Mouse (Mus musculus) liver, embryonic 11.5 days (tissue): ENCODE measurements at regions not wholly inside any gene's neighbourhood (a gene's known extent, or its start where the extent isn't known, plus 50 kb on each side); places are given as distances from the start of the nearest gene placed in this dataset.

Experiments
- ATAC-seq: fragments of 200-750 bp; cut with Nextera tagmentation; replicated peaks from 2 replicates; pipeline ENCODE4 v1.8.0; 2017; ENCODE audit warnings: moderate number of reproducible peaks, mild to moderate bottlenecking, moderate TSS enrichment, moderate library complexity; ENCODE audit not compliant: low FRiP score
- DNase-seq: peaks from one replicate; pipeline ENCODE4 v3.0.0-alpha.2; 2017; ENCODE audit warnings: low spot score
- H3K27ac ChIP-seq: fragments of 300-500 bp; sonication (generic); 2 replicates; pipeline ENCODE4 v1.5.1; 2014; ENCODE audit warnings: mild to moderate bottlenecking, low read depth, low read length, control low read depth
- H3K27me3 ChIP-seq: fragments of 300-500 bp; sonication (generic); replicated peaks from 2 replicates; pipeline ENCODE4 v1.6.1; 2014; ENCODE audit warnings: low read length, mixed read lengths; ENCODE audit not compliant: control insufficient read depth, insufficient read depth
- H3K36me3 ChIP-seq: fragments of 300-500 bp; sonication (generic); 2 replicates; pipeline ENCODE4 v1.6.1; 2014; ENCODE audit warnings: mild to moderate bottlenecking, low read length, moderate library complexity, mixed read lengths; ENCODE audit not compliant: control insufficient read depth, insufficient read depth
- H3K4me1 ChIP-seq: fragments of 300-500 bp; sonication (generic); replicated peaks from 2 replicates; pipeline ENCODE4 v1.6.1; 2014; ENCODE audit warnings: low read length, mixed read lengths; ENCODE audit not compliant: control insufficient read depth, insufficient read depth
- H3K4me2 ChIP-seq: fragments of 300-500 bp; sonication (generic); 2 replicates; pipeline ENCODE4 v1.6.1; 2014; ENCODE audit warnings: mild to moderate bottlenecking, control low read depth, moderate library complexity
- H3K4me3 ChIP-seq: fragments of 300-500 bp; sonication (generic); 2 replicates; pipeline ENCODE4 v1.5.1; 2014; ENCODE audit warnings: low read depth, low read length, control low read depth
- H3K9ac ChIP-seq: fragments of 300-500 bp; sonication (generic); 2 replicates; pipeline ENCODE4 v1.6.1; 2014; ENCODE audit warnings: low read depth, low read length, control low read depth
- H3K9me3 ChIP-seq: fragments of 300-500 bp; sonication (generic); 2 replicates; pipeline ENCODE4 v1.6.1; 2016; ENCODE audit warnings: low read length, inconsistent platforms, mixed read lengths; ENCODE audit not compliant: control insufficient read depth
- WGBS: fragments of 180-500 bp; shearing (Covaris S2); extraction: QIAGEN DNeasy Blood & Tissue Kit; methylation state at CpG from one replicate; pipeline ENCODE4 v1.1.7; 2014; 5-methylcytosine and 5-hydroxymethylcytosine counted together

DNA sequence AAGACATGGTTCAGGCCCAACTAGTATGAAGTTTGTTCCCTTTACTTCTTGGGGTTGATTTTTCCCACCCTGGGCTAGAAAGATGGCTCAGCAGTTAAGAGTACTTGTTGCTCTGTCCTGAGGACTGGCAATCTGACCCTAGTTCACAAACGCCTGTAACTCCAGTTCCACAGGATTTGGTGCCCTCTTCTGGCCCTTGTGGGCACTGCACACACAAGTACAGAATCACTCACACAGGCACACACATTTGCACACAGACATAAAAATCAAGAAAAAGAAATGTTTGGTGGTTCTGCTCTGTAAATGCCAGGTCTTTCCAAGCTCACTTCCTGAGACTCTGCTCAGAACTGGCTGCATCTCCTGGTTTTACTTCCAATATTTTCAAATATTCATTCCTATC lies 140.2 kb downstream of the Zfp36l2 start:
- H3K27ac ChIP-seq: no peak overlapping the region
- no peak overlapping the region for H3K4me3 ChIP-seq
- DNase-seq (no peak), ATAC-seq (no peak)
- peaks cover 8% of the 10 kb centered on the region for H3K4me1 ChIP-seq
- H3K27me3 ChIP-seq: no peaks in the 10 kb centered on the region; the same call in 1 of the 2 replicates
- no peaks in the 10 kb centered on the region for H3K36me3 ChIP-seq
- H3K9me3 ChIP-seq: peaks cover 7% of the 10 kb centered on the region
- 58% methylated on average over 1 of the region's 1 CpGs for WGBS
- no peak overlapping the region for H3K4me2 ChIP-seq
- H3K9ac ChIP-seq: no peak overlapping the region

DNA sequence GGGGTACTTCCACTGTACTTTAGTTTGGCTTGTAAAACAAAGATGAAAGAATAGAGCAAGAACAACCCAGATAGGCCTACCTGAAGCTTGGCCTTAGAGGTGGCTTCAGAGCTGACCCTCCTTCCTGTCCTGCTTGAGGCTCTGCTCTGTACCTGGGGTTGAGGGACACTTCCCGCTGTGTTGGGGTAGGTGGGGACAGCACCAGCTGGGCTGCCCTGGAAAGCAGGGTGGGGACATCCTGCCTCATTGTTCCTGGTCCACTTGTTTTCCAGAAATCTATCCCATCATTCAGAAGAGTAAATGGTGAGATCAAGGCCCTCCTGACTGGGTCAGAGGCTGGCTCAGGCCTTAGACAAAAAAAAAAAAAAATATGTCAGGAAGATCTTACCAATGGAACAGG lies 141.9 kb downstream of the Zfp36l2 start:
- DNase-seq: no peak
- H3K27ac ChIP-seq: no peak overlapping the region
- WGBS: 91% methylated on average over 1 of the region's 1 CpGs
- H3K4me2 ChIP-seq: no peak overlapping the region
- H3K27me3 ChIP-seq: no peaks in the 10 kb centered on the region; the same call in 1 of the 2 replicates
- no peak overlapping the region for H3K9ac ChIP-seq
- H3K4me1 ChIP-seq: peaks cover 8% of the 10 kb centered on the region
- H3K36me3 ChIP-seq: no peaks in the 10 kb centered on the region
- H3K4me3 ChIP-seq: no peak overlapping the region
- peaks cover 7% of the 10 kb centered on the region for H3K9me3 ChIP-seq
- ATAC-seq: no peak

DNA sequence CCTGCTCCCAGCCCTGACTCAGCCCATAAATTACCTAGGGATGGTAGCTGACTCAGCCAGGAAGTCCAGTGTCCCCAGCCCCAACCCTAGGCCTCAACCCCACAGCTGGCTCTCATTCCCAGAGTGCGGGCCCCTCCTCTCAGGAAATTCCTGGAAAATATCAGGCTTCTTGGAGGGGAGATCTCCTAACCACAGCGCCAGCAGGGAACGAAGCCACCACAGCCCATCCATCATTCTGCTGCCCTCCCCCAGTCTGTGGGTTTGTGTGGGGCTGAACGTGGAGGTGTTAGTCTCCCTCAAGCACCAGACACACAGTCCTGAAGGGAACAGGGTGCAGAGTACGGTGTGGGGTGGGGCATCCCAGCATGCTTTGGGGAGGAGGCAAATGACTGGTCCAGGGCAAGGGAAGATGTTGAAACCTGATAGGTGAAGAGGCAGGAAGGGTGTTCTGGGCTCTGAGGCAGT lies 143.2 kb downstream of the Zfp36l2 start:
- ATAC-seq: peak; percentile 41
- Histone ChIP-seq H3K27me3 (no peaks in the 10 kb centered on the region; the same call in 1 of the 2 replicates), H3K27ac (no peak overlapping the region), H3K4me3 (no peak overlapping the region), H3K9me3 (peaks cover 7% of the 10 kb centered on the region), H3K9ac (no peak overlapping the region), H3K36me3 (no peaks in the 10 kb centered on the region), H3K4me2 (no peak overlapping the region), H3K4me1 (peaks cover 8% of the 10 kb centered on the region)
- WGBS: 22% methylated on average over 5 of the region's 5 CpGs
- no peak for DNase-seq

- H3K36me3 ChIP-seq: no peaks in the 10 kb centered on the region
- H3K4me3 ChIP-seq: no peak overlapping the region
- H3K4me1 ChIP-seq: peaks cover 8% of the 10 kb centered on the region
- DNase-seq (no peak), ATAC-seq (no peak)
- no peak overlapping the region for H3K4me2 ChIP-seq
- H3K27me3 ChIP-seq: no peaks in the 10 kb centered on the region; the same call in 1 of the 2 replicates
- 46% methylated on average over 2 of the region's 2 CpGs for WGBS
- no peak overlapping the region for H3K9ac ChIP-seq
- peaks cover 7% of the 10 kb centered on the region for H3K9me3 ChIP-seq
- no peak overlapping the region for H3K27ac ChIP-seq
Measured at GRCm38 (mm10) chr17:84043102-84043501, 144.6 kb downstream of the Zfp36l2 start.

GRCm38 (mm10) chr17:84039444-84039843 lies 148.3 kb downstream of the Zfp36l2 start:
- peaks cover 4% of the 10 kb centered on the region for H3K4me1 ChIP-seq
- no peaks in the 10 kb centered on the region; the same call in 1 of the 2 replicates for H3K27me3 ChIP-seq
- H3K36me3 ChIP-seq: no peaks in the 10 kb centered on the region
- no peak overlapping the region for H3K4me2 ChIP-seq
- H3K9ac ChIP-seq: no peak overlapping the region
- ATAC-seq: no peak
- no peak overlapping the region for H3K27ac ChIP-seq
- 71% methylated on average over 10 of the region's 10 CpGs for WGBS
- H3K4me3 ChIP-seq: no peak overlapping the region
- DNase-seq: no peak
- H3K9me3 ChIP-seq: no peaks in the 10 kb centered on the region

- no peak overlapping the region for H3K9ac ChIP-seq
- no peak for ATAC-seq
- 56% methylated on average over 11 of the region's 11 CpGs for whole genome bisulfite sequencing
- no peak for DNase-seq
- H3K4me2 ChIP-seq: no peak overlapping the region
- H3K9me3 ChIP-seq: no peaks in the 10 kb centered on the region
- no peak overlapping the region for H3K27ac ChIP-seq
- no peaks in the 10 kb centered on the region; the same call in 1 of the 2 replicates for H3K27me3 ChIP-seq
- no peak overlapping the region for H3K4me3 ChIP-seq
- no peaks in the 10 kb centered on the region for H3K36me3 ChIP-seq
- peaks cover 8% of the 10 kb centered on the region for H3K4me1 ChIP-seq
Measured at GRCm38 (mm10) chr17:84037580-84038304, 150.0 kb downstream of the Zfp36l2 start.

DNA sequence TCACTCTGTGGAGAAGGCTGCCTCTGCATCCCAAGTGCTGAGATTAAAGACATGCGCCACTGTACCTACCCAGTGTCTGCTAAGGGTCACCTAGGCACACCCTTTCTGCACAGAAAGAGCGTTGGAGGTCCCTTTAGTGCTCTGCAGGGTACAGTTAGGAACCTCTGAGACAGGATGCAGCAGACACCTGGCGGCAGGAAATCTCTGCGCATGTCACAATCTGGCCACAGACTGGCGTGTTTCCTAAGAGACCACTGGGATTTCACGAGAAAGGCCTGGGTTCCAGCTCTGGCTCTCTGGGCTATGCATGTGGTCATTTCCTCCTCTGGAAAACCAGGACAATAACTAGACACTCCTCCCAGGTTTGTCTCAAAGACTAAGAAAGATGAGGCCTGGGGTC lies 151.7 kb downstream of the Zfp36l2 start:
- Histone ChIP-seq H3K4me1 (peaks cover 8% of the 10 kb centered on the region), H3K27me3 (no peaks in the 10 kb centered on the region), H3K9ac (no peak overlapping the region), H3K4me2 (no peak overlapping the region), H3K4me3 (no peak overlapping the region), H3K9me3 (no peaks in the 10 kb centered on the region), H3K36me3 (no peaks in the 10 kb centered on the region), H3K27ac (no peak overlapping the region)
- ATAC-seq (no peak), DNase-seq (no peak)
- WGBS: 75% methylated on average over 6 of the region's 6 CpGs

- WGBS: 93% methylated on average over 1 of the region's 1 CpGs
- Histone ChIP-seq H3K9me3 (no peaks in the 10 kb centered on the region), H3K4me1 (peaks cover 8% of the 10 kb centered on the region), H3K4me2 (no peak overlapping the region), H3K4me3 (no peak overlapping the region), H3K27ac (no peak overlapping the region), H3K27me3 (no peaks in the 10 kb centered on the region), H3K9ac (no peak overlapping the region), H3K36me3 (no peaks in the 10 kb centered on the region)
- ATAC-seq (no peak), DNase-seq (no peak)
Measured at GRCm38 (mm10) chr17:84034801-84035200, 152.9 kb downstream of the Zfp36l2 start.

DNA sequence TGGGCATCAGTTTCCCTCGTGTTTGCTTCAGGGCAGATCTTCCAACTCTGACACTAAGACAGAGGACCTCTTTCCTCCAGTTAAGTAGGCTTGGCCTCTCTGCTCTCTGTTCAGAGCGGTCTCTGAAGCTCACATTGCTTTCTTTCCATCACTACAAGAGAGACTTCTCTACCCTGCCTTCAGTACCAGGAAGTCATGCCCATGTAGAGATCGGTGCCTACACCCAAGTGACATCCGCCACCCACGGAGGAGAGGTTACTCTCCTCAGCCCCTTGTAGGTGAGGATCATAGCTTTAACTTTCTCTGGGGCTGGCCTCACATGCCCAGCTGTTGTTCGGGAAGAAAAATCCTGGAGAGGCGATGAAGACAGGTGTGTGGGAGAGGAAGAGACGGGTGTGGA lies 155.3 kb downstream of the Zfp36l2 start:
- H3K9me3 ChIP-seq: no peaks in the 10 kb centered on the region
- H3K4me2 ChIP-seq: no peak overlapping the region
- ATAC-seq: no peak
- no peaks in the 10 kb centered on the region for H3K36me3 ChIP-seq
- no peaks in the 10 kb centered on the region for H3K27me3 ChIP-seq
- no peak overlapping the region for H3K9ac ChIP-seq
- DNase-seq: no peak
- no peak overlapping the region for H3K4me3 ChIP-seq
- 82% methylated on average over 8 of the region's 8 CpGs for WGBS
- peaks cover 14% of the 10 kb centered on the region for H3K4me1 ChIP-seq
- no peak overlapping the region for H3K27ac ChIP-seq
